7 mouse cellular contexts compared by ENCODE assay signal in genomic region chr6:88627317-88627811, GRCm38 (mm10). TPM values are rescaled to one million over a fixed set of nuclear protein-coding genes. Genes with fewer than 3 reads are reported as not detected.
DNase-seq lines count a peak whose midpoint lies in the region; ATAC-seq and TF ChIP-seq lines count a peak whose summit lies in the region.

No protein-coding gene starts in this region.

- H3K4me2 ChIP-seq in intestine, embryonic 14.5 days (ENCODE audit: low read length): peak overlapping the region; percentile 76
- peak overlapping the region; percentile 94 for H3K4me2 ChIP-seq in midbrain, embryonic 13.5 days (replicated peaks)

- peak; percentile 85 for ATAC-seq in intestine, embryonic 14.5 days (replicated peaks; ENCODE audit: low FRiP score, low TSS enrichment, low read depth)
- ATAC-seq in midbrain, embryonic 13.5 days: peak; percentile 99

- H3K27me3 ChIP-seq in intestine, embryonic 14.5 days (replicated peaks; ENCODE audit: control insufficient read depth, insufficient read depth, low read length): no peaks in the 10 kb centered on the region
- peaks cover 4% of the 10 kb centered on the region for H3K27me3 ChIP-seq in limb, embryonic 10.5 days (ENCODE audit: low read depth, poor library complexity, severe bottlenecking)
- H3K27me3 ChIP-seq in midbrain, embryonic 13.5 days: 0 out of 2 replicates have a peak, but pooled peaks cover 3% of the 10 kb centered on the region

- H3K27ac ChIP-seq in bone marrow macrophage, adult 2 months (ENCODE audit: insufficient read depth, low read depth, low read length): no peak overlapping the region
- no peak overlapping the region; the same call in 1 of the 2 replicates for H3K27ac ChIP-seq in intestine, embryonic 14.5 days (ENCODE audit: low read depth)
- peak overlapping the region; percentile 88 for H3K27ac ChIP-seq in limb, embryonic 10.5 days
- H3K27ac ChIP-seq in midbrain, embryonic 13.5 days: peak overlapping the region; percentile 57

- DNase-seq in embryo, embryonic 11.5 days (ENCODE audit: low read depth, low spot score): peak; percentile 79
- peak; percentile 65 to 71 for DNase-seq in gastrocnemius, postnatal 36 days
- DNase-seq in intestine, embryonic 14.5 days (ENCODE audit: low spot score): peak; percentile 82
- peak; percentile 89 for DNase-seq in limb, embryonic 10.5 days (ENCODE audit: low spot score)
- peak; percentile 64 to 72 for DNase-seq in spleen, postnatal 10 days (ENCODE audit: low spot score in 2 of 2)

- no peaks in the 10 kb centered on the region for H3K4me1 ChIP-seq in bone marrow macrophage, adult 2 months (ENCODE audit: control insufficient read depth, insufficient read depth, low read length)
- H3K4me1 ChIP-seq in intestine, embryonic 14.5 days (replicated peaks; ENCODE audit: control insufficient read depth, insufficient read depth, low read length): peaks cover 22% of the 10 kb centered on the region
- peaks cover 16% of the 10 kb centered on the region for H3K4me1 ChIP-seq in limb, embryonic 10.5 days
- H3K4me1 ChIP-seq in midbrain, embryonic 13.5 days (replicated peaks): peaks cover 14% of the 10 kb centered on the region; the same call in 1 of the 2 replicates

- TF ChIP-seq CTCF in bone marrow macrophage, adult 2 months (IDR thresholded peaks at IDR 0.05; ENCODE audit: low read depth, low read length): no peak

- TF ChIP-seq POLR2A in bone marrow macrophage, adult 2 months (IDR thresholded peaks at IDR 0.05; ENCODE audit: borderline replicate concordance, low read depth, low read length): no peak

- intact Hi-C loops in gastrocnemius, postnatal 36 days (cut with DNase I): loop anchor here (5.0 kb wide), 1 partner anchor 100 kb away; no protein-coding TSS in a partner anchor

- no peaks in the 10 kb centered on the region for H3K9me3 ChIP-seq in intestine, embryonic 14.5 days (ENCODE audit: control insufficient read depth, low read length)
- no peaks in the 10 kb centered on the region for H3K9me3 ChIP-seq in limb, embryonic 10.5 days (replicated peaks)
- H3K9me3 ChIP-seq in midbrain, embryonic 13.5 days: no peaks in the 10 kb centered on the region

- H3K4me3 ChIP-seq in bone marrow macrophage, adult 2 months (ENCODE audit: insufficient read depth, low read length): peak overlapping the region; percentile 48
- peak overlapping the region; percentile 34 for H3K4me3 ChIP-seq in intestine, embryonic 14.5 days (ENCODE audit: low read depth, low read length)
- H3K4me3 ChIP-seq in limb, embryonic 10.5 days: peak overlapping the region; percentile 66
- H3K4me3 ChIP-seq in midbrain, embryonic 13.5 days (replicated peaks): peak overlapping the region; percentile 54

- H3K36me3 ChIP-seq in intestine, embryonic 14.5 days (ENCODE audit: control insufficient read depth, insufficient read depth, low read length): no peaks in the 10 kb centered on the region
- no peaks in the 10 kb centered on the region for H3K36me3 ChIP-seq in limb, embryonic 10.5 days
- H3K36me3 ChIP-seq in midbrain, embryonic 13.5 days: no peaks in the 10 kb centered on the region

- WGBS in intestine, embryonic 14.5 days: under 1% methylated on average over 51 of the region's 51 CpGs
- WGBS in limb, embryonic 10.5 days: under 1% methylated on average over 51 of the region's 51 CpGs
- WGBS in midbrain, embryonic 13.5 days: under 1% methylated on average over 51 of the region's 51 CpGs

- H3K9ac ChIP-seq in intestine, embryonic 14.5 days (ENCODE audit: low read length): peak overlapping the region; percentile 31
- peak overlapping the region; percentile 69 for H3K9ac ChIP-seq in midbrain, embryonic 13.5 days (replicated peaks)

RNA-seq across cellular contexts. Expression of gene Kbtbd12, which starts 10.4 kb away (rescaled TPM):
- not detected in 2 replicates for polyA plus RNA-seq in bone marrow macrophage, adult 2 months (2012; ENCODE audit: insufficient read depth, insufficient read length, missing spikeins)
- 10 to 100 TPM; 72.8 to 73.4 TPM for total RNA-seq in gastrocnemius, postnatal 36 days (2021)
- polyA plus RNA-seq in intestine, embryonic 14.5 days (2014; fragmentation: Nextera tagmentation; extraction: Ambion mirVana): 0.26 TPM in 1 of 2 replicates, not detected in the other
- polyA plus RNA-seq in limb, embryonic 10.5 days (2016; fragmentation: Nextera tagmentation; extraction: Ambion mirVana): 0.21 TPM in 1 of 2 replicates, not detected in the other
- not detected in 2 replicates for polyA plus RNA-seq in midbrain, embryonic 13.5 days (2015; fragmentation: Nextera tagmentation; extraction: Ambion mirVana)

Comparison
In these comparisons a context has a peak if more than half of its experiments do, and no peak if none do; other contexts are left out.
1. H3K27ac ChIP-seq: peak in limb, embryonic 10.5 days (single experiment) and midbrain, embryonic 13.5 days (single experiment); none in bone marrow macrophage, adult 2 months (single experiment) and intestine, embryonic 14.5 days (single experiment).
2. Peak in every context shown above with its lines, with median percentiles within 50 percentile points of each other: H3K4me3 ChIP-seq and DNase-seq.